10 mouse cellular contexts compared by ENCODE assay signal in genomic region chr9:28748902-28749301, GRCm38 (mm10).
DNase-seq lines count a peak whose midpoint lies in the region; ATAC-seq and TF ChIP-seq lines count a peak whose summit lies in the region.
"Had no signal": no experiment of that assay in that cellular context is flagged by ENCODE, and none has a peak within 500 bp of the region (broad histone marks: within the 10 kb centered on the region; RNA-seq: fewer than 3 reads in every experiment).

No protein-coding gene starts in this region.

- H3K9ac ChIP-seq in midbrain, embryonic 16.5 days (ENCODE audit: low read depth, low read length) = no peak overlapping the region
- no peak overlapping the region for H3K9ac ChIP-seq in midbrain, embryonic 14.5 days (replicated peaks; ENCODE audit: low read length)

- no peak overlapping the region for H3K4me3 ChIP-seq in midbrain, embryonic 10.5 days
- H3K4me3 ChIP-seq in midbrain, embryonic 16.5 days (ENCODE audit: low read depth, low read length) = no peak overlapping the region
- H3K4me3 ChIP-seq in cerebellum, adult 2 months (replicated peaks; ENCODE audit: insufficient read depth, low read depth, low read length) = no peak overlapping the region
- H3K4me3 ChIP-seq in midbrain, embryonic 14.5 days (replicated peaks; ENCODE audit: low read depth, low read length) = no peak overlapping the region
- H3K4me3 ChIP-seq in thymus, adult 2 months (ENCODE audit: control insufficient read depth, insufficient read depth, low read length) = no peak overlapping the region
- H3K4me3 ChIP-seq: erythroblast, embryonic 14.5 days had no signal

- H3K36me3 ChIP-seq in midbrain, embryonic 10.5 days = no peaks in the 10 kb centered on the region
- no peaks in the 10 kb centered on the region for H3K36me3 ChIP-seq in midbrain, embryonic 16.5 days (ENCODE audit: control insufficient read depth, insufficient read depth, low read length)
- no peaks in the 10 kb centered on the region for H3K36me3 ChIP-seq in midbrain, embryonic 14.5 days (ENCODE audit: control insufficient read depth, insufficient read depth, low read length)
- H3K36me3 ChIP-seq in thymus, adult 2 months (ENCODE audit: control insufficient read depth, insufficient read depth, low read length) = no peaks in the 10 kb centered on the region
- H3K36me3 ChIP-seq: G1E had no signal

- H3K9me3 ChIP-seq in midbrain, embryonic 10.5 days (replicated peaks) = no peaks in the 10 kb centered on the region
- H3K9me3 ChIP-seq in midbrain, embryonic 16.5 days (replicated peaks; ENCODE audit: control insufficient read depth, low read length, poor library complexity, severe bottlenecking) = no peaks in the 10 kb centered on the region
- H3K9me3 ChIP-seq in midbrain, embryonic 14.5 days (ENCODE audit: control insufficient read depth, low read length) = no peaks in the 10 kb centered on the region
- H3K9me3 ChIP-seq: G1E had no signal

- no peak for TF ChIP-seq POLR2A in cerebellum, adult 2 months (IDR thresholded peaks at IDR 0.05; ENCODE audit: borderline replicate concordance, insufficient read depth, low read length)
- no peak for TF ChIP-seq POLR2A in thymus, adult 2 months (IDR thresholded peaks at IDR 0.05; ENCODE audit: control insufficient read depth, extremely low read depth, insufficient read depth, low read length, poor library complexity)

- no peak overlapping the region for H3K27ac ChIP-seq in midbrain, embryonic 10.5 days (replicated peaks)
- no peak overlapping the region for H3K27ac ChIP-seq in midbrain, embryonic 16.5 days (ENCODE audit: low read length)
- no peak overlapping the region for H3K27ac ChIP-seq in cerebellum, adult 2 months (ENCODE audit: insufficient read depth, low read length)
- H3K27ac ChIP-seq in midbrain, embryonic 14.5 days (replicated peaks; ENCODE audit: low read depth, low read length) = no peak overlapping the region
- H3K27ac ChIP-seq in thymus, adult 2 months (ENCODE audit: control insufficient read depth, insufficient read depth, low read length) = no peak overlapping the region

- H3K27me3 ChIP-seq in midbrain, embryonic 10.5 days (ENCODE audit: low read depth, poor library complexity, severe bottlenecking) = no peaks in the 10 kb centered on the region
- H3K27me3 ChIP-seq in midbrain, embryonic 16.5 days (ENCODE audit: control insufficient read depth, insufficient read depth, low read depth, low read length) = no peaks in the 10 kb centered on the region
- H3K27me3 ChIP-seq in cerebellum, adult 2 months (ENCODE audit: control insufficient read depth, insufficient read depth, low read length) = no peaks in the 10 kb centered on the region
- H3K27me3 ChIP-seq in midbrain, embryonic 14.5 days (ENCODE audit: control insufficient read depth, insufficient read depth, low read length) = no peaks in the 10 kb centered on the region
- H3K27me3 ChIP-seq in thymus, adult 2 months (ENCODE audit: control insufficient read depth, insufficient read depth, low read length) = no peaks in the 10 kb centered on the region

- TF ChIP-seq CTCF in cerebellum, adult 2 months (IDR thresholded peaks at IDR 0.05; ENCODE audit: borderline replicate concordance, insufficient read depth, low read depth, low read length) = peak; percentile 56; the same call in 1 of the 2 replicates
- TF ChIP-seq CTCF in thymus, adult 2 months (IDR thresholded peaks at IDR 0.05; ENCODE audit: borderline replicate concordance, control insufficient read depth, extremely low read depth, insufficient read depth, low read length, poor library complexity) = no peak

- no peak overlapping the region for H3K4me2 ChIP-seq in midbrain, embryonic 16.5 days (ENCODE audit: low read length)
- H3K4me2 ChIP-seq in midbrain, embryonic 14.5 days (ENCODE audit: low read length) = no peak overlapping the region

- peaks cover 4% of the 10 kb centered on the region for H3K4me1 ChIP-seq in midbrain, embryonic 10.5 days
- H3K4me1 ChIP-seq in midbrain, embryonic 16.5 days (ENCODE audit: control insufficient read depth, insufficient read depth, low read length) = no peaks in the 10 kb centered on the region
- H3K4me1 ChIP-seq in cerebellum, adult 2 months (ENCODE audit: control insufficient read depth, insufficient read depth, low read length) = peaks cover 8% of the 10 kb centered on the region; the same call in 1 of the 2 replicates
- H3K4me1 ChIP-seq in midbrain, embryonic 14.5 days (ENCODE audit: control insufficient read depth, insufficient read depth, low read length) = no peaks in the 10 kb centered on the region
- no peaks in the 10 kb centered on the region for H3K4me1 ChIP-seq in thymus, adult 2 months (replicated peaks; ENCODE audit: control insufficient read depth, insufficient read depth, low read length)

- 73% methylated on average over 2 of the region's 2 CpGs for WGBS in midbrain, embryonic 10.5 days
- WGBS in midbrain, embryonic 16.5 days = 74% methylated on average over 2 of the region's 2 CpGs
- WGBS in cerebellum, adult 2 months = 94% methylated on average over 2 of the region's 2 CpGs
- WGBS in midbrain, embryonic 14.5 days = 77% methylated on average over 2 of the region's 2 CpGs
- WGBS in thymus, adult 2 months = 77% methylated on average over 2 of the region's 2 CpGs

- peak; percentile 62; the same call in 1 of the 2 replicates for ATAC-seq in frontal cortex, adult (ENCODE audit: low TSS enrichment)
- no peak for ATAC-seq in midbrain, embryonic 16.5 days
- ATAC-seq in midbrain, embryonic 14.5 days (ENCODE audit: low FRiP score, low TSS enrichment) = no peak

- no peak for DNase-seq in frontal cortex, postnatal 14 days (ENCODE audit: low spot score in 2 of 2)
- DNase-seq in midbrain, embryonic 10.5 days (ENCODE audit: low spot score) = peak; percentile 12
- DNase-seq in cerebellum, adult 2 months = peak; percentile 36 to 44
- peak; percentile 50 for DNase-seq in midbrain, embryonic 14.5 days
- DNase-seq in thymus, adult 18-20 months = no peak
- no peak for DNase-seq in thymus, adult 2 months

Comparison
In these comparisons a context has a peak if more than half of its experiments do, and no peak if none do; other contexts are left out.
1. DNase-seq: peak in midbrain, embryonic 10.5 days (single experiment), cerebellum, adult 2 months (2 of 2) and midbrain, embryonic 14.5 days (single experiment); none in frontal cortex, postnatal 14 days (0 of 2), thymus, adult 18-20 months (0 of 2) and thymus, adult 2 months (single experiment).